Mouse (Mus musculus): ENCODE results near the gene Arl8a. TPM values are rescaled to one million over a fixed set of nuclear protein-coding genes. Genes with fewer than 3 reads are reported as not detected.

Gene Arl8a
- polyA plus RNA-seq, 1 experiment from 2014 or later, result 21.4 TPM

DNA sequence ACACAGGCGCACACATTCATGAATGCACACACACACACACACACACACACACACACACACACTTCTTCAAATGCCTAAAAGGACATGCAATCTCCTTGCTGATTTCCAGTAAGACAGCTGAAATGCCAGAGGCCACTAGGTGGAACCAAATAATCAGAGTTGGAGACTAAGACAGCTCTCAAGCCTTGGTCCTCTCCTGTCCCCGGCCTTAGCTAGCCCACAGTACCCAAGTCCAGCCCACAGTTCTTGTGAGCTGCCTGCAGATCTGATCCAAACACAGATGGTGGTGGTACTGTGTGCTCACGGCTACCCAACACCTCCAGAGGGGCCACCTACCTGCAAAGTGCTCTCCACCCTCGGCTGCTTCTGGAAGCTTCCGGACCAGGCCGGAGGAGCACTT is 25.4 kb downstream of the Arl8a start:
- Histone ChIP-seq H3K4me1 (ENCODE audit: control insufficient read depth, insufficient read depth, low read length) (peaks cover 20% of the 10 kb centered on the region), H3K9ac (ENCODE audit: low read depth, low read length) (no peak overlapping the region), H3K36me3 (ENCODE audit: control insufficient read depth, insufficient read depth, low read length) (no peaks in the 10 kb centered on the region), H3K9me3 (ENCODE audit: control insufficient read depth, low read length) (no peaks in the 10 kb centered on the region), H3K27me3 (replicated peaks; ENCODE audit: control insufficient read depth, insufficient read depth, low read length) (no peaks in the 10 kb centered on the region), H3K27ac (ENCODE audit: low read length) (no peak overlapping the region), H3K4me2 (ENCODE audit: low read depth, low read length) (no peak overlapping the region), H3K4me3 (ENCODE audit: low read length) (no peak overlapping the region)
- WGBS, result 50% methylated on average over 6 of the region's 6 CpGs
- peak; percentile 69 for ATAC-seq

DNA sequence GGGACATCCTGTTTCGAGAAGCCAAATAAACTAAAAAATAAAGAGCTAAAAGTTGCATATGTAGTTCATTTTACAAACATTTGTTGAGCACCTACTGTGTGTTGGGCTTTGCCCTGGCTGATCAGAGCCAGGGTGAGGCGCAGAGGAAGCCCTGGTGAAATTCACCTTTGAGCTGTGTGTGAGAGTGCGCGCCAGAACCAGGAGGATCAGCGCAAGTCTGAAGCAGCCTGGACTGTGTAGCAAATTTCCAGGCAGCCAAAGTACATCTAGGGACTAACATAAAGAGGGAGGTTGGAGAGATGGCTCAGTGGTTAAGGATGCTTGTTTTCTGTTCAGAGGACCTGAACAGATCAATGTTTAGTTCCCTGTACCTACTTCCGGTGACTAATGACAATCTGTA is 26.7 kb downstream of the Arl8a start:
- H3K4me2 ChIP-seq (ENCODE audit: low read depth, low read length), result no peak overlapping the region
- no peak overlapping the region for H3K4me3 ChIP-seq (ENCODE audit: low read length)
- no peaks in the 10 kb centered on the region for H3K27me3 ChIP-seq (replicated peaks; ENCODE audit: control insufficient read depth, insufficient read depth, low read length)
- 0 out of 2 replicates have a peak, but pooled peaks cover 4% of the 10 kb centered on the region for H3K9me3 ChIP-seq (ENCODE audit: control insufficient read depth, low read length)
- peaks cover 20% of the 10 kb centered on the region for H3K4me1 ChIP-seq (ENCODE audit: control insufficient read depth, insufficient read depth, low read length)
- WGBS, result 88% methylated on average over 6 of the region's 6 CpGs
- no peaks in the 10 kb centered on the region for H3K36me3 ChIP-seq (ENCODE audit: control insufficient read depth, insufficient read depth, low read length)
- ATAC-seq, result no peak
- H3K9ac ChIP-seq (ENCODE audit: low read depth, low read length), result no peak overlapping the region
- no peak overlapping the region for H3K27ac ChIP-seq (ENCODE audit: low read length)

GRCm38 (mm10) chr1:135175176-135175575 is 28.6 kb downstream of the Arl8a start:
- H3K9me3 ChIP-seq (ENCODE audit: control insufficient read depth, low read length), result 0 out of 2 replicates have a peak, but pooled peaks cover 4% of the 10 kb centered on the region
- 76% methylated on average over 3 of the region's 3 CpGs for WGBS
- no peak overlapping the region for H3K4me2 ChIP-seq (ENCODE audit: low read depth, low read length)
- no peaks in the 10 kb centered on the region for H3K27me3 ChIP-seq (replicated peaks; ENCODE audit: control insufficient read depth, insufficient read depth, low read length)
- no peak overlapping the region for H3K9ac ChIP-seq (ENCODE audit: low read depth, low read length)
- H3K27ac ChIP-seq (ENCODE audit: low read length), result peak overlapping the region; percentile 52; the same call in 1 of the 2 replicates
- H3K4me3 ChIP-seq (ENCODE audit: low read length), result no peak overlapping the region
- H3K36me3 ChIP-seq (ENCODE audit: control insufficient read depth, insufficient read depth, low read length), result no peaks in the 10 kb centered on the region
- no peak for ATAC-seq
- H3K4me1 ChIP-seq (ENCODE audit: control insufficient read depth, insufficient read depth, low read length), result peaks cover 14% of the 10 kb centered on the region

DNA sequence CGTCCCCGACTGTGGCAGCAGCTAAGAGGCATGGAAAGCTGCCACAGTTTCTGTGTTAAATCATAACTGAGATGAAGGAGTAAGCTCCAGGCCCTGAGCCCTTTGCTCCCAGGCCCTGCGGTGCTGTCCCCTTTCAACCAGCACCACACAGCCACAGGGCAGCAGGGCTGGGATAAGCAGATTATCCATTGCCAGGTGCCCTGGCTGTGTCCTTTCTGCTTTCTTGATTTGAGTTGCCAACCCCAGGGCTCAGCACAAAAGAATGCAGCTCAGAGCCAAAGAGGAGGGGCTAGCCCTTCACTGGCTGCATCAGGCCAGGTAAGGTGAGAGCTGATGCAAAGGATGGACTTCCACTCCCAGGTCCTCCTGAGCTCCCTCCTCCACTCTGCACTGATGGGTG is 31.1 kb downstream of the Arl8a start:
- Histone ChIP-seq H3K4me1 (ENCODE audit: control insufficient read depth, insufficient read depth, low read length) (peaks cover 24% of the 10 kb centered on the region), H3K4me2 (ENCODE audit: low read depth, low read length) (no peak overlapping the region), H3K27me3 (replicated peaks; ENCODE audit: control insufficient read depth, insufficient read depth, low read length) (no peaks in the 10 kb centered on the region), H3K27ac (ENCODE audit: low read length) (no peak overlapping the region), H3K36me3 (ENCODE audit: control insufficient read depth, insufficient read depth, low read length) (no peaks in the 10 kb centered on the region), H3K4me3 (ENCODE audit: low read length) (no peak overlapping the region), H3K9me3 (ENCODE audit: control insufficient read depth, low read length) (0 out of 2 replicates have a peak, but pooled peaks cover 4% of the 10 kb centered on the region), H3K9ac (ENCODE audit: low read depth, low read length) (no peak overlapping the region)
- 93% methylated on average over 3 of the region's 3 CpGs for WGBS
- no peak for ATAC-seq

DNA sequence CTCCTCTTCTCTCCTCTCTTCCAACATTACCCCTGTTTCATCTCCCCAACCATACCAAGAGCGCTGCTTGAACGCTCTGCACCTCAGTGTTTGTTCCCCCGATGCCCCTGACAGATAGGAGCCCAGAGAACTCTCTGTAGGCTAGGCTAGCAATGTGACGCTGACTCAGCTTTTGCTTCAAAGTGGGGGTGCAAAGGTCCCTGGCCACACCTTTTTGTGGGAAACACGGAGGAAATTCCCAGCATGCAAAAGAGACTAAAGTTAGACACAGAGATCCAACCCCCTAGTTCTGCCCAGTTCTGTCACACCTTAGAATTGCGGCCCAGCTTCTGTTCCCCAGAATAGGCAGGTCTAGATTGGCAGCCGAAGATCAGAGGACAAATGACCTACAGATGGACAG is 32.2 kb downstream of the Arl8a start:
- H3K36me3 ChIP-seq (ENCODE audit: control insufficient read depth, insufficient read depth, low read length), result no peaks in the 10 kb centered on the region
- peaks cover 34% of the 10 kb centered on the region for H3K4me1 ChIP-seq (ENCODE audit: control insufficient read depth, insufficient read depth, low read length)
- H3K9ac ChIP-seq (ENCODE audit: low read depth, low read length), result no peak overlapping the region
- ATAC-seq, result peak; percentile 25
- peak overlapping the region; percentile 81 for H3K27ac ChIP-seq (ENCODE audit: low read length)
- 0 out of 2 replicates have a peak, but pooled peaks cover 4% of the 10 kb centered on the region for H3K9me3 ChIP-seq (ENCODE audit: control insufficient read depth, low read length)
- 64% methylated on average over 7 of the region's 7 CpGs for WGBS
- no peak overlapping the region for H3K4me2 ChIP-seq (ENCODE audit: low read depth, low read length)
- H3K4me3 ChIP-seq (ENCODE audit: low read length), result no peak overlapping the region
- H3K27me3 ChIP-seq (replicated peaks; ENCODE audit: control insufficient read depth, insufficient read depth, low read length), result no peaks in the 10 kb centered on the region

GRCm38 (mm10) chr1:135180830-135181229 is 34.2 kb downstream of the Arl8a start:
- ATAC-seq, result peak; percentile 80
- 55% methylated on average over 10 of the region's 10 CpGs for WGBS
- H3K4me1 ChIP-seq (ENCODE audit: control insufficient read depth, insufficient read depth, low read length), result peaks cover 33% of the 10 kb centered on the region
- H3K9me3 ChIP-seq (ENCODE audit: control insufficient read depth, low read length), result 0 out of 2 replicates have a peak, but pooled peaks cover 4% of the 10 kb centered on the region
- H3K9ac ChIP-seq (ENCODE audit: low read depth, low read length), result no peak overlapping the region
- no peak overlapping the region for H3K4me3 ChIP-seq (ENCODE audit: low read length)
- H3K4me2 ChIP-seq (ENCODE audit: low read depth, low read length), result no peak overlapping the region
- no peaks in the 10 kb centered on the region for H3K27me3 ChIP-seq (replicated peaks; ENCODE audit: control insufficient read depth, insufficient read depth, low read length)
- no peaks in the 10 kb centered on the region for H3K36me3 ChIP-seq (ENCODE audit: control insufficient read depth, insufficient read depth, low read length)
- H3K27ac ChIP-seq (ENCODE audit: low read length), result peak overlapping the region; percentile 82

GRCm38 (mm10) chr1:135181275-135181674 is 34.7 kb downstream of the Arl8a start:
- no peak for ATAC-seq
- Histone ChIP-seq H3K27ac (ENCODE audit: low read length) (peak overlapping the region; percentile 82), H3K27me3 (replicated peaks; ENCODE audit: control insufficient read depth, insufficient read depth, low read length) (no peaks in the 10 kb centered on the region), H3K4me1 (ENCODE audit: control insufficient read depth, insufficient read depth, low read length) (peaks cover 33% of the 10 kb centered on the region), H3K4me2 (ENCODE audit: low read depth, low read length) (no peak overlapping the region), H3K36me3 (ENCODE audit: control insufficient read depth, insufficient read depth, low read length) (no peaks in the 10 kb centered on the region), H3K4me3 (ENCODE audit: low read length) (no peak overlapping the region), H3K9ac (ENCODE audit: low read depth, low read length) (no peak overlapping the region; the same call in 1 of the 2 replicates), H3K9me3 (ENCODE audit: control insufficient read depth, low read length) (0 out of 2 replicates have a peak, but pooled peaks cover 4% of the 10 kb centered on the region)
- 60% methylated on average over 4 of the region's 4 CpGs for WGBS

DNA sequence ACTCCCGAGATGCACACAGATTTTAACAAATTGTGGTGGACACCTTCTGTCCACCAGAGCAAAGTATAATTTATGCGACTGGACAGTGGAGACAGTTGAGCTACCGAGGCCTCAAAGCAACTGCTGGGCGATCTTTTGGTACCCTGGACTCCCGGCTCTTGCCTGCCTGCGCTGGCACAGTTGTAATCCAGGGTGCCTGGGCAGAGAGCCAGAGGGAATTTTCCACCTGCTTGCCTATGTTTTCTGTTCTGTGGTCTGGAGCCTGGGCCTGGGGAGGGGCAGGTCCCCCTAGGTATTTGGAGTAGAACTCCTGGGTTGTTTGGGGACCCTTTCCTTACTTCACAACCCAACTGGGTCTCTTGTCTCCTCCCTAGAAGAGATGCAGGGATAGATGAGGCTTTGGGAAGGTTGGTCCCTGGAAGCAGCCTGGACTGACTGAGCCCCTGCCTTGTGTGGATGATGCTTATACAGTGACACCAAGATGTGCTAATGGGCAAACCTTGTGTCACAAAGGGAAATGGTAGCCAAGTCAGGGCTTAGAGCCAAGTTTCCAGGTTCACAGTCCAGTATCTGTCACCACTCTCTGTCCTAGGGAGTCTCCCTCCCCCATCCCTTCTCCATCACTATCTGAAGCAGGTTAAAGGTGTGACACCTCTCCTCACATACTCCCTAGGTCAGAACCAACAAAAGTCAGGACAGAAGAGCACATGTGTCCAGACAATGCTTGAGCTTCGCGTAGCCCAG is 35.4 kb downstream of the Arl8a start:
- H3K4me2 ChIP-seq (ENCODE audit: low read depth, low read length), result no peak overlapping the region
- WGBS, result 85% methylated on average over 8 of the region's 8 CpGs
- ATAC-seq, result no peak
- H3K9ac ChIP-seq (ENCODE audit: low read depth, low read length), result no peak overlapping the region
- peaks cover 33% of the 10 kb centered on the region for H3K4me1 ChIP-seq (ENCODE audit: control insufficient read depth, insufficient read depth, low read length)
- H3K27me3 ChIP-seq (replicated peaks; ENCODE audit: control insufficient read depth, insufficient read depth, low read length), result no peaks in the 10 kb centered on the region
- H3K9me3 ChIP-seq (ENCODE audit: control insufficient read depth, low read length), result 0 out of 2 replicates have a peak, but pooled peaks cover 4% of the 10 kb centered on the region
- H3K27ac ChIP-seq (ENCODE audit: low read length), result peak overlapping the region; percentile 88
- H3K4me3 ChIP-seq (ENCODE audit: low read length), result no peak overlapping the region
- no peaks in the 10 kb centered on the region for H3K36me3 ChIP-seq (ENCODE audit: control insufficient read depth, insufficient read depth, low read length)

DNA sequence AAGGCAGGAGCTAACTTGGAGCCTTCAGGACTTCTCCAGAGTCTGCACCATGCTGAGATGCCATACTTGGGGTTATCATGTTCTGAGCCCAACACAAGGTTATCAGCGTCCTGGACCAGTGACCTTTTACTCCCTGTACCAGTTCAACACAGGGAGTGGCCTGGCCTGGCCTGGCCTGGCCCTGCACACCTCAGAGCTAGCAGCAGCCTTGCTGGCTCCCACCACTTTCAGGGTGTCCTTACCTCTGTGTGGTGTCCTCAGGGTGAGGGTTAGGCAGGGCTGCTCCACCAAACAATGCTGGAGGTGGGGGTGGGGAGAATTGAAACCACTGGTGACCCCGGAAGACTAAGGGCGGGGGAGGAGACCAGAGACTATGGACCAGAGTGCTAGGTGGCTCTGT is 36.4 kb downstream of the Arl8a start:
- H3K4me2 ChIP-seq (ENCODE audit: low read depth, low read length), result peak overlapping the region; percentile 26; the same call in 1 of the 2 replicates
- H3K27me3 ChIP-seq (replicated peaks; ENCODE audit: control insufficient read depth, insufficient read depth, low read length), result no peaks in the 10 kb centered on the region
- no peaks in the 10 kb centered on the region for H3K9me3 ChIP-seq (ENCODE audit: control insufficient read depth, low read length)
- 58% methylated on average over 3 of the region's 3 CpGs for WGBS
- H3K9ac ChIP-seq (ENCODE audit: low read depth, low read length), result peak overlapping the region; percentile 48
- ATAC-seq, result peak; percentile 28
- H3K36me3 ChIP-seq (ENCODE audit: control insufficient read depth, insufficient read depth, low read length), result no peaks in the 10 kb centered on the region
- H3K4me3 ChIP-seq (ENCODE audit: low read length), result no peak overlapping the region
- H3K4me1 ChIP-seq (ENCODE audit: control insufficient read depth, insufficient read depth, low read length), result peaks cover 33% of the 10 kb centered on the region
- H3K27ac ChIP-seq (ENCODE audit: low read length), result peak overlapping the region; percentile 88
